Mouse (Mus musculus) liver, embryonic 12.5 days (tissue): Measurements from ENCODE around the gene Leap2. TPM values are rescaled to one million over a fixed set of nuclear protein-coding genes. Genes with fewer than 3 reads are reported as not detected.
"Not testable (repeated sequence)": the region's sequence is repeated elsewhere in the genome, so short reads cannot be mapped to it uniquely, and the experiment has no call there.

Experiments used
- ATAC-seq: fragments of 200-750 bp; cut with Nextera tagmentation; 2 replicates; pipeline ENCODE4 v1.8.0; 2017; ENCODE audit warnings: moderate number of reproducible peaks, mild to moderate bottlenecking, moderate library complexity
- H3K27ac ChIP-seq: fragments of 300-500 bp; sonication (generic); 2 replicates; pipeline ENCODE4 v1.5.1; 2016; ENCODE audit warnings: mild to moderate bottlenecking
- H3K27me3 ChIP-seq: fragments of 300-500 bp; sonication (generic); replicated peaks from 2 replicates; pipeline ENCODE4 v1.6.1; 2016; ENCODE audit warnings: mild to moderate bottlenecking, moderate library complexity
- H3K36me3 ChIP-seq: fragments of 300-500 bp; sonication (generic); 2 replicates; pipeline ENCODE4 v1.6.1; 2016; ENCODE audit warnings: mild to moderate bottlenecking, moderate library complexity
- H3K4me1 ChIP-seq: fragments of 300-500 bp; sonication (generic); 2 replicates; pipeline ENCODE4 v1.6.1; 2016
- H3K4me2 ChIP-seq: fragments of 300-500 bp; sonication (generic); 2 replicates; pipeline ENCODE4 v1.6.1; 2016; ENCODE audit warnings: mild to moderate bottlenecking, moderate library complexity
- H3K4me3 ChIP-seq: fragments of 300-500 bp; sonication (generic); 2 replicates; pipeline ENCODE4 v1.5.1; 2016; ENCODE audit warnings: mild to moderate bottlenecking, moderate library complexity
- H3K9ac ChIP-seq: fragments of 300-500 bp; sonication (generic); 2 replicates; pipeline ENCODE4 v1.6.1; 2016; ENCODE audit warnings: mild to moderate bottlenecking, moderate library complexity
- H3K9me3 ChIP-seq: fragments of 300-500 bp; sonication (generic); replicated peaks from 2 replicates; pipeline ENCODE4 v1.6.1; 2016; ENCODE audit warnings: mild to moderate bottlenecking, moderate library complexity
- WGBS: fragments of 180-500 bp; shearing (Covaris S2); methylation state at CpG from one replicate; pipeline ENCODE4 v1.1.7; 2016; ENCODE audit not compliant: insufficient replicate concordance; 5-methylcytosine and 5-hydroxymethylcytosine counted together
- polyA plus RNA-seq: library from polyadenylated mRNA; unstranded; fragments of >200 nt; fragmentation: Nextera tagmentation; extraction: Ambion mirVana; gene quantifications from 2 replicates; pipeline ENCODE4 v1.2.1, GENCODE M21; 2016

Gene Leap2
- polyA plus RNA-seq, 1 experiment from 2014 or later, result 5.4 TPM

- ATAC-seq, result no peak
- no peak overlapping the region for H3K9ac ChIP-seq
- 54% methylated on average over 8 of the region's 8 CpGs for WGBS
Measured at GRCm38 (mm10) chr11:53435504-53435903, 12.5 kb upstream of the Leap2 start.

GRCm38 (mm10) chr11:53433057-53433456 lies 10.1 kb upstream of the Leap2 start:
- 0 out of 2 replicates have a peak overlapping the region, but pooled peaks have one; percentile 24 for H3K27ac ChIP-seq
- no peaks in the 10 kb centered on the region for H3K9me3 ChIP-seq
- ATAC-seq, result no peak
- H3K36me3 ChIP-seq, result peaks cover 12% of the 10 kb centered on the region
- H3K27me3 ChIP-seq, result peaks cover 5% of the 10 kb centered on the region; the same call in 1 of the 2 replicates
- H3K4me2 ChIP-seq, result peak overlapping the region; percentile 38
- H3K4me3 ChIP-seq, result 0 out of 2 replicates have a peak overlapping the region, but pooled peaks have one; percentile 4
- peaks cover 53% of the 10 kb centered on the region for H3K4me1 ChIP-seq
- H3K9ac ChIP-seq, result peak overlapping the region; percentile 29; the same call in 1 of the 2 replicates
- 18% methylated on average over 6 of the region's 6 CpGs for WGBS

More at GRCm38 (mm10) chr11:53435504-53435903, 12.5 kb upstream of the Leap2 start:
- no peak overlapping the region for H3K27ac ChIP-seq
- no peaks in the 10 kb centered on the region for H3K9me3 ChIP-seq
- peaks cover 5% of the 10 kb centered on the region; the same call in 1 of the 2 replicates for H3K27me3 ChIP-seq
- H3K36me3 ChIP-seq, result no peaks in the 10 kb centered on the region
- H3K4me1 ChIP-seq, result peaks cover 35% of the 10 kb centered on the region
- no peak overlapping the region for H3K4me2 ChIP-seq
- no peak overlapping the region for H3K4me3 ChIP-seq

- Histone ChIP-seq H3K27me3 (no peaks in the 10 kb centered on the region), H3K4me3 (peak overlapping the region; percentile 99), H3K4me1 (peaks cover 52% of the 10 kb centered on the region), H3K27ac (peak overlapping the region; percentile 90), H3K9me3 (no peaks in the 10 kb centered on the region), H3K9ac (peak overlapping the region; percentile 55), H3K4me2 (peak overlapping the region; percentile 90), H3K36me3 (peaks cover 20% of the 10 kb centered on the region)
- ATAC-seq, result peak; percentile 22
- 6% methylated on average over 9 of the region's 9 CpGs for WGBS
Measured at GRCm38 (mm10) chr11:53431347-53432056, 8.5 kb upstream of the Leap2 start.

GRCm38 (mm10) chr11:53430670-53431346 lies 7.8 kb upstream of the Leap2 start, which contains the start of the genes Uqcrq and Gdf9:
Gene Uqcrq, minus strand, starts transcription at chr11:53430831.
Gene Gdf9, plus strand, starts transcription at chr11:53431023.
- H3K27me3 ChIP-seq, result no peaks in the 10 kb centered on the region
- H3K9me3 ChIP-seq, result no peaks in the 10 kb centered on the region
- peak; percentile 90 for ATAC-seq
- H3K4me3 ChIP-seq, result peak within 1 kb of the TSS; percentile 99
- peak within 1 kb of the TSS; percentile 87 for H3K9ac ChIP-seq
- peaks cover 21% of the 10 kb centered on the region for H3K36me3 ChIP-seq
- WGBS, result 2% methylated on average over 43 of the region's 44 CpGs
- peak within 1 kb of the TSS; percentile 90 for H3K27ac ChIP-seq
- H3K4me2 ChIP-seq, result peak within 1 kb of the TSS; percentile 90
- peaks cover 45% of the 10 kb centered on the region for H3K4me1 ChIP-seq

GRCm38 (mm10) chr11:53430300-53430669 lies 7.3 kb upstream of the Leap2 start:
- H3K4me2 ChIP-seq, result peak overlapping the region; percentile 90
- H3K27ac ChIP-seq, result peak overlapping the region; percentile 90
- peak; percentile 39 for ATAC-seq
- no peaks in the 10 kb centered on the region for H3K9me3 ChIP-seq
- H3K9ac ChIP-seq, result peak overlapping the region; percentile 87
- peak overlapping the region; percentile 99 for H3K4me3 ChIP-seq
- under 1% methylated on average over 34 of the region's 34 CpGs for WGBS
- peaks cover 23% of the 10 kb centered on the region for H3K36me3 ChIP-seq
- peaks cover 45% of the 10 kb centered on the region for H3K4me1 ChIP-seq
- H3K27me3 ChIP-seq, result no peaks in the 10 kb centered on the region

- peak overlapping the region; percentile 87 for H3K9ac ChIP-seq
- H3K27ac ChIP-seq, result no peak overlapping the region; the same call in 1 of the 2 replicates
- peaks cover 45% of the 10 kb centered on the region for H3K4me1 ChIP-seq
- H3K36me3 ChIP-seq, result peaks cover 23% of the 10 kb centered on the region
- H3K4me2 ChIP-seq, result peak overlapping the region; percentile 90
- H3K9me3 ChIP-seq, result no peaks in the 10 kb centered on the region
- H3K4me3 ChIP-seq, result peak overlapping the region; percentile 99
- H3K27me3 ChIP-seq, result no peaks in the 10 kb centered on the region
- ATAC-seq, result no peak
Measured at GRCm38 (mm10) chr11:53429182-53429581, 6.2 kb upstream of the Leap2 start.

- ATAC-seq, result no peak
- Histone ChIP-seq H3K4me3 (no peak overlapping the region), H3K9ac (no peak overlapping the region), H3K27ac (no peak overlapping the region), H3K27me3 (no peaks in the 10 kb centered on the region), H3K36me3 (peaks cover 23% of the 10 kb centered on the region), H3K9me3 (no peaks in the 10 kb centered on the region), H3K4me1 (peaks cover 44% of the 10 kb centered on the region), H3K4me2 (no peak overlapping the region)
- WGBS, result 89% methylated on average over 5 of the region's 5 CpGs
Measured at GRCm38 (mm10) chr11:53428716-53429057, 5.7 kb upstream of the Leap2 start.

- peaks cover 23% of the 10 kb centered on the region for H3K36me3 ChIP-seq
- no peak overlapping the region for H3K9ac ChIP-seq
- 80% methylated on average over 3 of the region's 3 CpGs for WGBS
- H3K27ac ChIP-seq, result no peak overlapping the region
- H3K9me3 ChIP-seq, result no peaks in the 10 kb centered on the region
- no peak for ATAC-seq
- no peaks in the 10 kb centered on the region for H3K27me3 ChIP-seq
- no peak overlapping the region for H3K4me2 ChIP-seq
- H3K4me3 ChIP-seq, result no peak overlapping the region
- H3K4me1 ChIP-seq, result peaks cover 39% of the 10 kb centered on the region
Measured at GRCm38 (mm10) chr11:53427993-53428715, 5.2 kb upstream of the Leap2 start.

GRCm38 (mm10) chr11:53426914-53427313 lies 3.9 kb upstream of the Leap2 start:
- H3K4me2 ChIP-seq, H3K27ac ChIP-seq, H3K27me3 ChIP-seq, H3K9me3 ChIP-seq, H3K4me3 ChIP-seq, ATAC-seq, H3K9ac ChIP-seq: not testable (repeated sequence)
- Histone ChIP-seq H3K36me3 (peaks cover 23% of the 10 kb centered on the region), H3K4me1 (peaks cover 26% of the 10 kb centered on the region)
- whole genome bisulfite sequencing, result 80% methylated on average over 3 of the region's 3 CpGs

GRCm38 (mm10) chr11:53425711-53426255 lies 2.8 kb upstream of the Leap2 start:
- Histone ChIP-seq H3K4me2 (no peak overlapping the region), H3K27ac (peak overlapping the region; percentile 45; the same call in 1 of the 2 replicates), H3K4me1 (peaks cover 18% of the 10 kb centered on the region), H3K27me3 (no peaks in the 10 kb centered on the region), H3K9ac (no peak overlapping the region), H3K36me3 (peaks cover 26% of the 10 kb centered on the region), H3K9me3 (no peaks in the 10 kb centered on the region), H3K4me3 (no peak overlapping the region)
- 71% methylated on average over 6 of the region's 6 CpGs for WGBS
- no peak for ATAC-seq

GRCm38 (mm10) chr11:53425251-53425650 lies 2.3 kb upstream of the Leap2 start:
- Histone ChIP-seq H3K9me3 (no peaks in the 10 kb centered on the region), H3K9ac (no peak overlapping the region), H3K4me3 (no peak overlapping the region), H3K36me3 (peaks cover 27% of the 10 kb centered on the region), H3K27ac (peak overlapping the region; percentile 45; the same call in 1 of the 2 replicates), H3K4me1 (peaks cover 18% of the 10 kb centered on the region), H3K4me2 (no peak overlapping the region), H3K27me3 (no peaks in the 10 kb centered on the region)
- ATAC-seq, result no peak
- WGBS, result 70% methylated on average over 3 of the region's 3 CpGs
